Mouse (Mus musculus) limb, embryonic 14.5 days (tissue): ENCODE data around the gene Syne1. TPM values are rescaled to one million over a fixed set of nuclear protein-coding genes. Genes with fewer than 3 reads are reported as not detected.

Source experiments
- ATAC-seq: fragments of 200-750 bp; cut with Nextera tagmentation; 2 replicates; pipeline ENCODE4 v1.8.0; 2017; ENCODE audit warnings: low read depth, moderate number of reproducible peaks, moderate TSS enrichment; ENCODE audit not compliant: low FRiP score
- DNase-seq: peaks from one replicate; pipeline ENCODE4 v3.0.0-alpha.2; 2015; ENCODE audit warnings: low spot score
- H3K27ac ChIP-seq: fragments of 300-500 bp; sonication (generic); replicated peaks from 2 replicates; pipeline ENCODE4 v1.5.1; 2014; ENCODE audit warnings: low read depth, mild to moderate bottlenecking, low read length, moderate library complexity, mixed read lengths
- H3K27me3 ChIP-seq: fragments of 300-500 bp; sonication (generic); 2 replicates; pipeline ENCODE4 v1.6.1; 2014; ENCODE audit warnings: low read length, mixed read lengths; ENCODE audit not compliant: control insufficient read depth, insufficient read depth
- H3K36me3 ChIP-seq: fragments of 300-500 bp; sonication (generic); 2 replicates; pipeline ENCODE4 v1.6.1; 2014; ENCODE audit warnings: mild to moderate bottlenecking, low read length, moderate library complexity, mixed read lengths; ENCODE audit not compliant: control insufficient read depth, insufficient read depth
- H3K4me1 ChIP-seq: fragments of 300-500 bp; sonication (generic); 2 replicates; pipeline ENCODE4 v1.6.1; 2014; ENCODE audit warnings: antibody characterized with exemption, low read length, mixed read lengths; ENCODE audit not compliant: control insufficient read depth, insufficient read depth
- H3K4me2 ChIP-seq: fragments of 300-500 bp; sonication (generic); replicated peaks from 2 replicates; pipeline ENCODE4 v1.6.1; 2014; ENCODE audit warnings: low read depth, mild to moderate bottlenecking, low read length, moderate library complexity; ENCODE audit not compliant: severe bottlenecking
- H3K4me3 ChIP-seq: fragments of 300-500 bp; sonication (generic); replicated peaks from 2 replicates; pipeline ENCODE4 v1.5.1; 2014; ENCODE audit warnings: low read length
- H3K9ac ChIP-seq: fragments of 300-500 bp; sonication (generic); 2 replicates; pipeline ENCODE4 v1.6.1; 2014; ENCODE audit warnings: mild to moderate bottlenecking, low read depth, low read length, moderate library complexity; ENCODE audit not compliant: severe bottlenecking
- H3K9me3 ChIP-seq: fragments of 300-500 bp; sonication (generic); 2 replicates; pipeline ENCODE4 v1.6.1; 2016; ENCODE audit warnings: low read length; ENCODE audit not compliant: control insufficient read depth
- POLR2A ChIP-seq: fragments of 200-500 bp; IDR thresholded peaks from 2 replicates; pipeline ENCODE4 v1.8.0; 2012; ENCODE audit warnings: inconsistent platforms, mild to moderate bottlenecking, moderate library complexity, borderline replicate concordance; ENCODE audit not compliant: insufficient read depth, insufficient read length; ENCODE audit errors: extremely low read depth
- WGBS: fragments of 180-500 bp; shearing (Covaris S2); extraction: QIAGEN DNeasy Blood & Tissue Kit; methylation state at CpG from one replicate; pipeline ENCODE4 v1.1.7; 2014; 5-methylcytosine and 5-hydroxymethylcytosine counted together
- polyA plus RNA-seq, 2 experiments: library from polyadenylated mRNA; depleted of rRNA in 1 of 2; stranded (reverse) in 1 of 2; unstranded in 1 of 2; fragments of >200 nt; fragmentation: Nextera tagmentation in 1 of 2; extraction: Ambion mirVana in 1 of 2; gene quantifications; 2 replicates each; pipeline versions ENCODE4 v1.2.1 to v1.2.3; 2012 to 2014

Syne1 gene
- polyA plus RNA-seq, 2 experiments, result 11.0 to 11.3 TPM

- Histone ChIP-seq H3K9ac (no peak overlapping the region), H3K4me1 (no peaks in the 10 kb centered on the region), H3K27ac (no peak overlapping the region), H3K4me2 (no peak overlapping the region), H3K36me3 (peaks cover 21% of the 10 kb centered on the region), H3K27me3 (no peaks in the 10 kb centered on the region), H3K4me3 (no peak overlapping the region), H3K9me3 (no peaks in the 10 kb centered on the region)
- ATAC-seq (no peak), DNase-seq (no peak)
- no peak for TF ChIP-seq POLR2A
- WGBS, result 78% methylated on average over 20 of the region's 20 CpGs
Measured at GRCm38 (mm10) chr10:5227395-5228076, 323.7 kb downstream of the Syne1 start.

- H3K4me2 ChIP-seq, result no peak overlapping the region
- H3K9ac ChIP-seq, result no peak overlapping the region
- no peak overlapping the region for H3K27ac ChIP-seq
- H3K36me3 ChIP-seq, result peaks cover 10% of the 10 kb centered on the region; the same call in 1 of the 2 replicates
- no peaks in the 10 kb centered on the region for H3K4me1 ChIP-seq
- WGBS, result 39% methylated on average over 1 of the region's 1 CpGs
- TF ChIP-seq POLR2A, result no peak
- H3K4me3 ChIP-seq, result no peak overlapping the region
- no peaks in the 10 kb centered on the region for H3K27me3 ChIP-seq
- no peak for ATAC-seq
- no peak for DNase-seq
- no peaks in the 10 kb centered on the region for H3K9me3 ChIP-seq
Measured at GRCm38 (mm10) chr10:5215943-5216342, 335.3 kb downstream of the Syne1 start.

DNA sequence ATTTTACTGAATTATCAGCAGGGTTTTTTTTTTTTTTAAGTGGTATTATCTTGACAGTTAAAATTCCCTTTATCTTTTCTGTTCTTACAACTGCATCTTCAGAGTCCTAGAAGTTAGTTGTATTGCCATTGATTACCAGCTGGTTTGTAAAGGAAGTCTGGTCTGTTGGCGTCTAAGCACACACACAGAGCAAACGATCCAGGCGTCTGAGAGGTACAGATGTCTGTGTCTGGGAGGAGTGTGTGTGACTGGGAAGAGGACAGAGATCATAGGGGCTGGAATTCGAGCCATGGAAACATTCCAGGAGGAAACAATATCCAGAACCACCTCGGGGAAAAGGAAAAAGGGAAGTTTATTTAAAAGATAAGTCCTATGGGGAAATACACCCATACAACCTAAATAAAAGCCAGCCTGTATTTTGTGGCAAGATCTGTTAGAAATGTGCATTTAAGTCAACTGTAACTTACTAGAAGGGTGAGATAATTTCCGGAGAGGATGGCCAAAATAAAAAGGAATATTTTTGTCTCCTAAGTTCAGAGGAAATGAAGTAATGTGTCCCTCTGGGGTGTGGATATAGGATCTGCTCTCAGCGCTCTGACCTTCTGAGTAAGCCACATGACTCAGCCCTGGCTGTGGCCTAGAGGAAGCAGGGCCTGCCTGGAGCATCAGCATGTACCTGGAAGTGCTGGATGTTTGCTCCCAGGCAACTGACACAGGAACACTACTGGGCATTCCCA, 343.2 kb downstream of the Syne1 start:
- WGBS, result 19% methylated on average over 7 of the region's 7 CpGs
- no peaks in the 10 kb centered on the region for H3K4me1 ChIP-seq
- H3K27me3 ChIP-seq, result no peaks in the 10 kb centered on the region
- DNase-seq (peak; percentile 71), ATAC-seq (peak; percentile 87)
- H3K4me2 ChIP-seq, result no peak overlapping the region
- no peak overlapping the region for H3K27ac ChIP-seq
- H3K9me3 ChIP-seq, result no peaks in the 10 kb centered on the region
- H3K9ac ChIP-seq, result no peak overlapping the region
- H3K4me3 ChIP-seq, result no peak overlapping the region
- TF ChIP-seq POLR2A, result no peak
- H3K36me3 ChIP-seq, result peaks cover 4% of the 10 kb centered on the region

DNA sequence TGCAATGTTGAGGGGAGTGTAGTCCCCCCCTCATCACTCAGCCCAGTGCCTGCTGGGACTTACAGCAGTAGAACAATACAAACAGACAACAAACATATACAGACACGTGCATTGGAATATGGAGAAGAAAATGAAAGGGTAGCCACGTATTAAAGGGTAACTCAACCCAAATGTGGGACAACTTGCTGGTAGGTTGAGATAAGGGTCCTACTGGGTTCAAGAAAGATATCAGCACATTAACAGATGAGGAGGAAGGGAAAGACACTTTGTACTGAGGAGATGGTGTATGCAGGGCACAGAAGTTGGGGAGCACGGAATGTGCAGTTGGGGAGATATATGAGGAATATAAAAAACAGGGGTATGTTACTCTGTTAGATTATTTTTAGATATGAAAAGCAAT, 345.3 kb downstream of the Syne1 start:
- Histone ChIP-seq H3K36me3 (peaks cover 7% of the 10 kb centered on the region), H3K27ac (no peak overlapping the region), H3K4me2 (no peak overlapping the region), H3K9me3 (no peaks in the 10 kb centered on the region), H3K4me1 (no peaks in the 10 kb centered on the region), H3K4me3 (no peak overlapping the region), H3K9ac (no peak overlapping the region), H3K27me3 (no peaks in the 10 kb centered on the region)
- 88% methylated on average over 3 of the region's 3 CpGs for WGBS
- no peak for TF ChIP-seq POLR2A
- DNase-seq (no peak), ATAC-seq (no peak)

DNA sequence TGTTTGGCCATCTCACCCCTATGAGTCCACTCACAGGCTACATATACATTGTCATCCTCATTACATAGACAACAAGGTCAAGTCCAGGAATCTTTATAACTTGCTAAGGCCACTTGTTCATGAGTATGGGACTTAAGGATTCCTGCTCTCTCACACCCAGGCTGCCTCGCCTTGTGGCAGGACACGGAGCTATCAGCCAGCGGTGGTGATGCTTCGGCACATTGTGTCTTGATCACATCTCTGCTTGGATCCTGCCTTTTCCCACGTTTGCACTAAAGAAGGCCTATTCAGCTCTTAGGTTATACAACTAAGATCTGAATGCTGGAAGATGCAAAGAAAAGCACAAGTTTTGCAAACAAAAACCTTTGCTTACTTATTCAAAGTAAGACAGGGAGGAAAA, 345.7 kb downstream of the Syne1 start:
- Histone ChIP-seq H3K9ac (no peak overlapping the region), H3K27ac (no peak overlapping the region), H3K27me3 (no peaks in the 10 kb centered on the region), H3K4me2 (no peak overlapping the region), H3K4me3 (no peak overlapping the region), H3K9me3 (no peaks in the 10 kb centered on the region), H3K36me3 (peaks cover 7% of the 10 kb centered on the region), H3K4me1 (no peaks in the 10 kb centered on the region)
- DNase-seq (no peak), ATAC-seq (no peak)
- no peak for TF ChIP-seq POLR2A
- WGBS, result 89% methylated on average over 5 of the region's 5 CpGs
